Mouse (Mus musculus): Measurements from ENCODE around the gene Esd. TPM values are rescaled to one million over a fixed set of nuclear protein-coding genes. Genes with fewer than 3 reads are reported as not detected.
A peak's percentile ranks its signal among the peaks of the same experiment; 100 is the strongest.

The Esd gene
- 10 to 100 TPM; 85.5 to 88.9 TPM for total RNA-seq (2021)
- long read RNA-seq, experiment 1, transcript Esd-201 (9 exons, 1,988 nt): major isoform, 56 of 66 reads
- long read RNA-seq, experiment 1, partial matches to known transcripts: 4 of 66 reads
- long read RNA-seq, experiment 1, other reads (novel, unspliced or antisense): 4 of 66 reads
- long read RNA-seq, experiment 2, transcript Esd-201 (9 exons, 1,988 nt): major isoform, 58 of 69 reads
- long read RNA-seq, experiment 2, partial matches to known transcripts: 5 of 69 reads
- long read RNA-seq, experiment 2, other reads (novel, unspliced or antisense): 3 of 69 reads

DNA sequence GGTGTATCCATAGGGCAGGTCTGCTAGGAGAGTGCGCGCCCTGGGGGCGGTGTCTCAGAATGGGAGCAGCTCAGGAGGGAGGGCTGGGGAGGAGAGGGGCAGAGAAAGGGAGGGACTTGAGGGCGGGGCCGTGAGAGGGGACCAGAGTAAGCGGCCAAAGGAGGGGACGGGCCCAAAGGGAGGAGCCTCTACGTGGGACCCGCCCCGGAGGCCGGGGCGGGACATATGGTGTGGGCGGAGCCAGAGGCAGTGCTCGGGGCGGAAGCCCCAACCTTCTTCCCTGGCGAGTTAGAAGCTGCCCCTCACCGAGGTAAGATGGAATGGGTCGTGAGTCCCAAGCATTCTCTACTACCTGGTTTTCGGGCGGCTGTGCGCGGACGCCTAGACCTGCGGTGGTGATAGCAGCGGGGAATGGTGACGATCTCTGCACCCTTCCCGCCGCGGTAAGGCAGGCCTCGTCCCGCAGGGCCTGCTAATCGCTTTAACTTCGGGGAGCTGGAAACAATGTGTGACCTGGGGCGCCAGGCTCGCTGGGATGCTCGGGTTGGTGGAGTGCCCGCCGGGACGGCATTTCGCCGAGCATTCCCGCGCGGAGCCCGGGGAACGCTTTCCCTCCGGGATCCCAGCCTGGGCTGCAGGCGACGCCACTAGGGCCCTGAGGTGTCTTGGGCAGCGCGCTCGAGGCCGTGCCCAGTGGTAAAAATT lies at the start of gene Esd:
Esd (plus strand) TSS at position 219 of the 705 bp plus-strand sequence.
- peak; percentile 74 to 88 for DNase-seq (ENCODE audit: low spot score in 2 of 2)

DNA sequence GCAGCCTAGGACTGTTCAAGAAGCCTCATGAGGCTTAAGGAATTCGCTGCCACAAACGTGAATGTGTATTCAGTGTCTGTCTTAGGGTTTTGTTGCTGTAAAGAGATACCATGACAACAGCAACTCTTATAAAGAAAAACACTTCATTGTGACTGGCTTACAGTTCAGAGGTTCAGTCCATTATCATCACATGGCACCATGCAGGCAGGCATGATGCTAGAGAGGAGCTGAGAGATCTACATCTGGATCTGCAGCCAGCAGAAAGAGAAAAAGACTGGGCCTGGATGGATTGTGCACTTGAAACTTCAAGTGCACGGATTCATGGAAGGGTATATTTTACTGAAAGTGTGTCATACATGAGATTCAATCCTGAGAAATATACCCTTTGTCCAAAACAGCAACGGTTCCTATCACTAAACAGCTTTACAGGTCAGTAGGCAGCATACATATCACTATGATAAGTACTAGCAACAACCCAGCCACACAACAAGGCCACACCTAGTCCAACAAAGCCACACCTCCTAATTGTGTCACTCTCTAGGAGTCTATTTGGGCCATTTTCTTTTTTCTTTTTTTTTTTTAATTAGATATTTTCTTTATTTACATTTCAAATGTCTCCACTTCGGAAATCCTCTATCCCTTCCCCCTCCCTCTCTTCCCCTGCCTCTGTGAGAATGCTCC lies 47.7 kb upstream of the Esd start:
- DNase-seq (ENCODE audit: low spot score in 2 of 2): no peak

DNA sequence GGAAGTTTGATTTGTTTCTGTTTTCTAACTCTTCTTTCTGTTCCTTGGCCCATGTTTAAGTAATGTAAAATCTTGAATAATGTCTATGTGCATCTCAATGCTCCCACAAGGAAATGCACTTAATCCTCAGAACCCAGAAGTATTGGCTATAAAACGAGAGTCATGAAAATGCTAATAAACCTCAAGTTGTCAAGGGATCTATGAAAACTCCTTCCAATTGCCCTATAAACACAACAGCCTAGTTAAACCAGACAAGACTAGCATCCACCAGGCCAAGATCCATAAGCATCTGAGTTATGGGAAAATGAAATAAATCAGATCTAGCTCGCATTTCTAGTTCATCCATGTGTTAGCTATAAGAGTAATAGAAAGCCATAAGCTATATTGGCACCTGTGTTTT lies 40.1 kb upstream of the Esd start:
- no peak for DNase-seq (ENCODE audit: low spot score in 2 of 2)

DNA sequence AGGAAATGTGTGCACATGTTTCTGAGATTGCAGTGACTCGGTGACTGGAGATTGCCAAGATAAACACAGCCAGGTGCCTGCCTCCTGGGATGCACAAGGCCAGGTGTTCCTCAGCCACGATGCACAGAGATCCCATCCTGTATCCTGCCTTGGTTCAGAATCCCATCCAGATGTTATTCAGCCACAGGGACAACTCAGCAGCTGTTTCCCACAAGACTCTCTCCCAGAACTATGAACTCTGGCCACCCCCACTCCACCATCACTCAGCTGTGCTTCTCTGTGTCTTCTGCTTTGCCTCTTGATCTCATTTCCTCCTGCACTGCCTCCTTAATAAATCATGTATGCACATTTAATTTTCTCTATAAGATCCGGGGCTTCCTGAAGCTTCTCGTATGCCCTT lies 35.3 kb upstream of the Esd start:
- DNase-seq (ENCODE audit: low spot score in 2 of 2): no peak

DNA sequence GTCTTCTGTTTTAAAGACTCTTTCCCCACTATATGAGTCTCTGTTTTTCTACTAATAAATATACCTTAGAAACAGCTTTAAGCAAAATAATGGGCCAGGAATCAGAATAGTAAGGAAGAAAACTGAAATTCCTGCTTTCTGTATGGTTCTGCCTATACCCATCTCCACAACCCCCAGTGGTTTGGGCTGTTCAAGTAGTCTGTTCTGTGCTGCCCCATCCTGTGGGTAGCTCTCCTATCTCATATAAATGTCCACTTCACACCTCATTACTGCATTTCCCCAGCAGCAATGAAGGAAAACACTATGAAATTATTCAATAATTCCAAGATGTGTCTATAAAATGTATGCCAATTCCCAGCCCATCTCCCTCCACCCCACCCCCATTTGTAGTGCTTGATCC lies 34.7 kb upstream of the Esd start:
- no peak for DNase-seq (ENCODE audit: low spot score in 2 of 2)

DNA sequence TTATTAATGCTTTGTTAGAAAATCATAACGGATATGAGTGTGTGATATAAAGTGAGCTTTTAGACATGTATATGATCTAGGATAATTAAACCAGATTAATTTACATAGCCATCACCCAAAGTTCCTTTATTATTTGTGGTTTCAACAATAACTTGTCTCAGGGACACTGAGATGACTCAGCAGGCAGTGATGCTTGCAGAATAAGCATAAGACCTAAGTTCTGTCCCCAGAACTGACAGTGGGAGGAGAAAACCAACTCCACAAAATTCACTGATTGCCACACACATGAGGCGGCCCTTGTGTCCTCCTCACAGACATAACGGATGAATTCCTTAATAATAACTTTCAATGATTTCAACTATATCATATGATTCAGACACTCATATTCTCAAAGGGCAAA lies 32.9 kb upstream of the Esd start:
- DNase-seq (ENCODE audit: low spot score in 2 of 2): no peak

DNA sequence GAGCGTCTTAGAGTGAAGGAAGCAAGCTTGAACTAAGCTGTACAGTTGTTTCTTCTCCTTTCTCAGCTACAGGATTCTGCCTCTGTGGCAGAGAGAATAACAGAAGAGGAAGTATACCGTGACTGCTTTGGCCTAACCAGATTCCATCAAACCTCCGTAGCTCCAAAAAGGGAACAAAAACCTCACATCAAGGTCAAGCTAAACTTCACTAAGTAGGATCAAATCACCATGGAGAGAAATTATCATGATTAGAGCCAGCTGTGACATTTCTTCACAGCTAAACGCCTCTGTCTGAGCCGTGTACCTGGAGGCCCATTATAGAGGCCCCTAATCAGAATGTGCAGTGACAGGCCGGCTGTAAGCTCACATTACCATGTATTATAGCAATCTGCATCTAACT lies 28.2 kb upstream of the Esd start:
- no peak for DNase-seq (ENCODE audit: low spot score in 2 of 2)

DNA sequence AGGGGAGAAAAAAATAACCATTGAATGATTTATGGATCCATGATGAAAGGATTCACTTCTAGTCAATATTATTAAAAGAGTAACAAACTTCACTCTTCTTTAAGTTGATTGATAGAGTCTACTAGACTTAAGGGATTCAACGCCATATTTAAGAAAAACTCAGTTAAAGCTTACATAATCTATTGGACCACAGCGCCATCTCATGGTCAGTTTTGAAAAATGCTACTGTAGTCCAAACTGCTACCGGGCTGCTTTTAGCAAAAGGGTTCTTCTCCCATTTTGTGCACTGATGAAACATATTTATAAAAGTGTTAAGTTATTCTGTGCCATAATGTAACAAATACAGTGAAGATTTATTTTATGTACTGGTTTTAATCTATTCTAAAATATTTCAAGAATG lies 23.0 kb upstream of the Esd start:
- peak; percentile 45 to 55 for DNase-seq (ENCODE audit: low spot score in 2 of 2)

DNA sequence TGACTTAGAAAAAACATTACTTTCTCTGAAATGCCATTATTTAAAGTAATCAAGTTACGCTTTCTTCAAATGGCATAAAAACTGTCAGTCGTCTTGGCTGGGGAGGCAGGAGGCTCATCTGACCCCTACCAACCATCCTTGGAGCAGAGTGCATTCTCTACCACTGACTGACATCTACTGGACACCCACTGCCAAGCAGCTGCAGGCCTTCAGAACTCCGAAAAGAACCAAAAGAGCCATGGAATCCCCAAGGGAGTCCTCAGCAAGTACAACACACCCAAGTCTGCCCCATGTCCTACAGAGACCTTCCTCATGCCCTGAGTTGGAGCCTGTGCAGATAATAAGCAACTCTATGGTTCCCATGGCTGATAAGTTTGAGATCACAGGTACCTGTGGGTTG lies 8.6 kb upstream of the Esd start:
- DNase-seq (ENCODE audit: low spot score in 2 of 2): no peak

DNA sequence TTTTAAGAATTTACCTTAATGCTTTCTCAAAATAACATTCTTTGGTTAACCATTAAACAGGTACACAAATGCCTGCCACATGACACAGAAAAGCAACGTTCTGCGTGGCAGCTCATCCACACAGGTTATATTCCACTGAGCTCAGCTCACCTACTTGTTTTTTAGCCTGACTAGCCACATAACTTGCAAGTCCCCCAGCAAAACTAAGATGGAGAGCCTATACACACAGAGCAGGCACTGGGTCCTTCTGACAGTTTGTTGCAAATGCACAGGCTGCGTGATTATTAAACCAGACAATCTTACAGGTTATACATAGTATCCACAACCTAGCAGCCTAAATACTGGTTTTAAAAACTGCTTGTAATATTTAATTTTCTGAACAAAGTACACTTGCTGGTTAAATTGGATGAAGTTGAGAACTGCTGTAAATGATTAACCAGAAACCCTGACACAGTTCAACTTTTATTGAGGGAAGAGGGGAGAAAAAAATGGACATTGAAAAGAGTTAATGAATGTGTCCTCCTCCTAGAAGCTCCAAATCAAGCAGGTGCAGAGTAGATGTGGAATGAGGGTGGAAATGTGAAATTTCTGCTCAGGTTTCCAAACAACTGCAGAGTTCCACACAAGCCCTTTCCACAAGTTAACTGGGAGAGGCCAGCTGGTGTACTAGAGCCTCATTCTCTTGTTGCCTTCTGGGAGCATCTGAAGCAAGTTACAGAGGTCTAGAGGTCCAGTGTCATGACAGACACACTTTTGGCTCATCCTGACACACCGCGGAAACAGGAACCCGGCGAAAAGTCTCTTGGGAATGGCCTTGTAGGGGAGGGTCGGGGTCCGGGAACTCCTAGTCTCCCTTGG lies 647 bp upstream of the Esd start:
- no peak for DNase-seq (ENCODE audit: low spot score in 2 of 2)

DNA sequence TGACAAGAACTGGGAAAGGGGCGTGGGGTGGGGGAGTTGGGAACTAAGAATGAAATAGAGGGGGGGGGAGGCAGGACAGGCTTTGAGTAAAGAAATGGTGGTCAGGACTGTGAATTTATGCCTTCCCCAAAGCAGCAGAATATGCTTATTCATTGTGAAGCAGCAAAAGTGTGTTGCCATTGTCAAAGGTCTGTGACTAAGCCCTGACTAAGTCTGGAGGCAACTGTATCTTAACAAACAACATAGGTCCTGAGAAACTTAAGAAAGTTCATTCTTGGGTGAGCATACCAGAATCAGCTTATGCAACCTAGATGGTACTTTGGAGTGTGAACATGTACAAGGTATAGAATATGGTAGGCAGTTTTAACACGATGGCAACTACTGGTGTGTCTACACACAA lies 1.3 kb downstream of the Esd start:
- DNase-seq (ENCODE audit: low spot score in 2 of 2): no peak

DNA sequence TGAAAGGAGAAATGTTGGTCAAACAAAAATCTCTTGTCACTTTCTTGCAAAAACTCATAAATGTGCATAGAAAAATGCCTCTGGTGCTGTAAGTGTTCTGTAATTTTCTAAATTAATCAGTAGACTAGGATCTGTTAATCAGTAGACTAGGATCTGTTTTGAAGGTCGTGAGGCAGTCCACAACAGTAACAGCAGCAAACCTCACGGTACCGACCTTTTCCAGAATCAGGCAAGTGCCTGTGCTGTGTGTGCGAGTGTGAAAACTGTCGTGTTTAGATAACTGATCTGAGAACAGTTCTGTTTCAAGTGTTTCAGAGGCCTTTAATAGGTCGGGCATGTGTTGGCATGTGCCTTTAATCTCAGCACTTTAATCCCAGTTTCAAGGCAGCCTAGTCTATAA lies 3.4 kb downstream of the Esd start:
- DNase-seq (ENCODE audit: low spot score in 2 of 2): no peak

DNA sequence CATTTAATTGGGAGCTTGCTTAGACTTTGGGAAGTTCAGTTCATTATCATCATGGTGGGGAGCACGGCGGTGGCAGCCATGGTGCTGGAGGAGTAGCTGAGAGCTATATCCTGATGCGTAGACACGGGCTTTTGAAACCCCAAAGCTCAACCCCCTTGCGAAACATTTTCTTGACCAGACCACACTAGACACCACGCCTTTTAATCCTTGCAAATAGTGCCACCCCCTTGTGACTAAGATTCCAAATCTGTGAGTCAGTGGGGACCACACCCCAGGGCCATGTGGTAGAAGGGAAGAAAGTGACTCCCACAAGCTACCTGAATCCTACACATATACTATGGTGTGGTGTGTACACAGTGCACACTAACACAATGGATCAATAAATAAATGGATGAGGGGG lies 4.8 kb downstream of the Esd start:
- DNase-seq (ENCODE audit: low spot score in 2 of 2): no peak

DNA sequence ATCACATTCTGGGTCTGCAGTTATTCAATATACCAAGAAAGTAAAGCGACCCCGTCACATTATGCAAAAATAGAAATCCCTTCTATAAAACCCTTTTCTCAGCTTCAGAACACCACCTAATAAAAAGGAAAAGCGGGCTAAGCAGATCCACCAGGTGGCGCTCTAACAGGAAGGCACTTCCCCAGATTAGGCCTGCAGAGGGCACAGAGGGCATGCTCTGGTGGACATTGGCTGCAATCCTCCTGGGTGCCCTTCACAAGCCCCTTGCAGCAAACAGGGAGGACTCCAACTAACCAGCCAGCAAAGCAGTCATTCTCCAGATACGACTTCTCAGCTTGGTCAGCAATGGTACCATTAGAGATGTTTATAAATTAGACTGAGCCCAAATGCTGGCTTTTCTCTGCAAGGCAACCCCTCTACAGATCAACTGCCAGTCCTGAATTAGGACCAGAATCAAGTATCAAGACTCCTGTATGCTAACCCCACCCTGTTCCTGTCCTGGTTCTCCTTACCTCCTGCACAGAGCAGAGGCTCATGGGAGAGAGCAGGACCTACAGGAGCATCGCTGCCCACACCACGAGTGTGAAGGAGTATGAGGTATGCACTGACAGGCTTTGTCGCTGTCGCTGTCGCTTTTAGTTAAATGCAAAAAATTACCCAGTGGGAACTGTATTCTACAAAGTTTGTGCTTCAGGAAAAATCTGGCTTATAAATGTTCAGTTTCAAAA lies 32.3 kb downstream of the Esd start:
- peak; percentile 60 to 74 for DNase-seq (ENCODE audit: low spot score in 2 of 2)

DNA sequence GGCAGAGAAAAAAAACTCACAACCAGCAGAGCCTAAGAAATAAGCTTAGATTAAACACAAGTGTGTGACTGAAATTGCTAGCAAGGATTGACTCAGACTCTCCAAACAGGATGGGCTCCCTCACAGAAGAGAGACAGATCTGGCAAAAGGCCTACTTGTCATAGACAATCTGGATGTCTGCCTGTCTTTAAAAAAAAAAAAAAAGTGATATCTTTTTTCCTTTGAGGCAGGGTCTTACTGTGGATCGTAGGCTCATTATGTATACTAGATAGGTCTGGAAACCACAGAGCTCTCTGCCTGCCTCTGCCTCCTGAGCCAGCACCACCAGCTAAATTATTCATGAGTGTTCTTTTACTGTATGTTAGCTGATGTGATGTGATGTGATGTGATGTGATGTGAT lies 35.8 kb downstream of the Esd start:
- DNase-seq (ENCODE audit: low spot score in 2 of 2): no peak

DNA sequence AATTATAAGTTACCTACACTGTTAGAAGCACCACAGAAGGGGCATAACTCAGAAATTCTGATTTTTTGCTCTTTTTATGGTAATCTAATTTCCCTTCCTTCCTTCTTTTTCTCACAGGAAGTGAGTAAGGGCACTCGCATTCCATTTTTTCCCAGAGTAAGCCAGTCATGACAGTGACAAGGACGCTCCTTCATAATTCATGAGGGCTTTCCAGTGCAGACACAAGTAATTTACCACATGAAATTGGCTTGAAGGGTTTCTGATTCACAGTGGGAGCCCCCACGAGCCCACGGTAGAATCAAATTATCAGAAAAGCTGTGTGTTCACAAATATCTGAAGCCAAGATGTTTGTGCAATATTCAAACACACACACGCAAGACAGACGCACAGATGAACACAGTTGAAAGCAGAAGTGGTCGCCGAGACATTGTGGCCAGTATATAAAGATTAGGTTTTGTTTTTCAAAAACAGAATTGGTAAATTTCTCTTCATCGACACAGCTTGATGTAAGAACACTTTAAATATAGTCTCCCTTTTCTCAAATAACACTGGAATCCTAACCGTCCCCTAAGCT lies 42.0 kb downstream of the Esd start:
- no peak for DNase-seq (ENCODE audit: low spot score in 2 of 2)

DNA sequence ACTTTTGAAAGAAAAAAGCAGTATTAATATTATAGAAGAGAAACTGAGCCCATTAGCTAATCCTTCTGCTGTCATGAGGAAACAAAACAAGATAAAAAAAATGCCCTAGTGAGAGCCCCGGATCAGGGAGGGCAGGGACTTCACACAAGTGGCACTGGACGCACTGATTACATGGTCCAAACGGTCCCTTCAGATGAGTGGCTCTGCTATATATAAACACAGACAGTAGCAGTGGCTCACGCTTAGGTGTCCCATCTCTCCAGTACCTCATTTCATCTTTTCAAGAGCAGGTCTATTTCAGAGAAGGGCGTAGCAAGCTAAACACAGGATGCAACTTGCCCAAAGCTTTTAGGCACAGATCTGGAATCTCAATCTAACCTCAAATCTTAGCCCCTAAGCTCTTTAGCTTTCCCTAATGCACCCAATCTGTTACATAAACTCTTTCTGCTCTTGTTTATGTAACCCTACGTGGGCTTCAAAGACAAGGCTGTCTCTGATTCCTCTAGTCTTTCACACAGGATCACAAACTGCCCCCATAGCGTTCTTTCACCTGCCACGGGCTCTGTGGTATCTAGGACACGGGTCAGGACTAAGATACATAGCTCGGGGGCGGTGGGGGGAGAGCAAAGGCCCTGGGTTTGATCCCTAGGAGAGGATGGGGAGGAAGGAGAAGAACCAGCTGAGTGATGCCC lies 52.3 kb downstream of the Esd start:
- DNase-seq (ENCODE audit: low spot score in 2 of 2): no peak

DNA sequence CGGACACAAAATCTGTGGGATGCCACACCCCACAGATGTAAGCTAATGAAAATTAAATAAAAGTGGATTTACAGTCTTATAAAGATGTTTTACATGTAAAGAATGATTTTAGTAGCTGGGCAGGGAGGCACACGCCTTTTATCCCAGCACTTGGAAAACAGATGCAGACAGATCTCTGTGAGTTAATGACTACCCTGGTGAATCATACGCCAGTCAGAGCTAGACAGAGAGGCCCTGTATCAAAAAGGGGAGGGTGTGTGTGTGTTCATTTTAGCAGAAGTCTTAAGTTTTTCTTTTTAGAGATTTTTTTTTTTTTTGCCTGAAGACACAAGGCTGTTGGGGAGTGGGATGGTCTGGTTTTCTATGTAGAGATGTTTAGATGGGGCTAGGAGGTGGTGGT lies 55.6 kb downstream of the Esd start:
- no peak for DNase-seq (ENCODE audit: low spot score in 2 of 2)

DNA sequence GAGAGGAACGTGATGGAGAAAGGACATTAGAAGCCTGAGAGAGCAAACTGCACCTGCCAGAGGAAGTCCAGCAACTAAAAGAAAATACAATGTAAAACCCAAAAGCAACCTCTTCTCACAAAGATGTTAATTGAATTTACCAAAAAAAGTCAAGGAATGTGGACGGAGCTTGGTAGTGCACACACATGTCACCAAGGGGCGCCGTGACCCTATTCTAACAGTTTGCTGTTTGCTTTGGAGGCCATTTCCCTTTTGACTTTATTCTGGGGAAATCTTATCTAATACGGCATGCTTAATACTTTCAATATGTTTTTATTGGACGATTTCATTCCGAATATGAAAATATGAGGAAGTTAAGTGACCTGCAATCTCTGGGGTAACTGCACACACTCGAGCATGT lies 56.7 kb downstream of the Esd start:
- no peak for DNase-seq (ENCODE audit: low spot score in 2 of 2)

DNA sequence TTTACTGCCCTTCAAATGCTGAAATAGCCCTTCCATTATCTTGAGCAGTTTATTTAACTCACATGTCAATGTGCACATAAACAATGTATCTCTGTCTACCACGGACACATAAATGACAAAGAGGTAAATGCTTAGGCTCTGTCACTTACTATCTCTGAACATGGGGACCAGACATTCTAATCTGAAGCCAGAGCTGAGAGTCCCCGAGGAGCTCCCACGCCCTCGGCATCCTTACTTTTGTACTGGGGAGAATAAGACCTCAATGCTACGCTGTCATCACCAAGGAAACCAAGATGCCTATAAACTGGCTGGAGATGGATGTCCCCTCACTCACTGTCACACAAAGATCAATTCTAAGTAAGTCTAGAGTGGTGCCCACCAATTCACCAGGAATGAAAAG lies 58.4 kb downstream of the Esd start:
- no peak for DNase-seq (ENCODE audit: low spot score in 2 of 2)
